ENCODE assay signal across 24 mouse cellular contexts in the genomic region with DNA sequence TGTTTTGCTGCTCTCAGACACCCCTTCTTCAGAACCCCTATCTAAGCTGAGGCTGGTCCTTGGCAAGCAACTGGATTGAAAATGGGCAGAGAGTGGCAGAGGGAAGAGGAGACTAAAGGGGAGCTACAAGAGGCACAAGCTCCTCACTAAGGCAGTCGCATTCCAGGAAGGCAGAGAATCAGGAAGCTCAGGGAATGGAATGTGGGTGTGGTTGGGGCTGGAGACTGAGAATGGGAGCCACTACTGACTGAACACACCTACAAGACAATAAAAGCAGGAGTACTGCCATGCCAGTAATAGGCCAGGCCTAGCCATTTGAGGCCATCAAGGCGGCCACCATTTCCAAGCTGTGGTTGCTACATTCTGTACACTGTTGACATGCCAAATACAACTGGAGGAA. TPM values are rescaled to one million over a fixed set of nuclear protein-coding genes. Genes with fewer than 3 reads are reported as not detected.
"Had no signal": no experiment of that assay in that cellular context is flagged by ENCODE, and none has a peak within 500 bp of the region (broad histone marks: within the 10 kb centered on the region; RNA-seq: fewer than 3 reads in every experiment).

No protein-coding gene starts in this region.

- H3K27ac ChIP-seq: midbrain, embryonic 10.5 days; midbrain, embryonic 12.5 days; neural tube, embryonic 13.5 days; neural tube, embryonic 15.5 days had no signal

- H3K27me3 ChIP-seq: midbrain, embryonic 12.5 days; neural tube, embryonic 13.5 days; neural tube, embryonic 15.5 days had no signal

- DNase-seq: lung, adult 18-20 months; lung, embryonic 14.5 days; lung, postnatal 10 days; lung, postnatal 4 days; midbrain, embryonic 14.5 days; retina, postnatal 1 day; right cerebral cortex, adult 18-20 months; right cerebral cortex, postnatal 14 days; right cerebral cortex, postnatal 4 days; spleen, adult 18-20 months; thymus, adult 18-20 months; thymus, postnatal 14 days; thymus, postnatal 36 days had no signal

- H3K9ac ChIP-seq: lung, embryonic 14.5 days; midbrain, embryonic 12.5 days; neural tube, embryonic 13.5 days; neural tube, embryonic 15.5 days had no signal

- H3K4me3 ChIP-seq: midbrain, embryonic 10.5 days; midbrain, embryonic 12.5 days; myocyte; neural tube, embryonic 13.5 days; neural tube, embryonic 15.5 days had no signal

- H3K4me1 ChIP-seq: midbrain, embryonic 10.5 days; midbrain, embryonic 12.5 days; neural tube, embryonic 13.5 days; neural tube, embryonic 15.5 days had no signal

- H3K9me3 ChIP-seq: midbrain, embryonic 10.5 days; midbrain, embryonic 12.5 days; neural tube, embryonic 13.5 days; neural tube, embryonic 15.5 days had no signal

- H3K36me3 ChIP-seq: midbrain, embryonic 10.5 days; midbrain, embryonic 12.5 days; neural tube, embryonic 13.5 days; neural tube, embryonic 15.5 days had no signal

RNA-seq across cellular contexts. Expression of gene Lrrc72, which starts 21.8 kb away (rescaled TPM):
- polyA plus RNA-seq: lung, embryonic 14.5 days; lung, embryonic 16.5 days; midbrain, embryonic 10.5 days; midbrain, embryonic 12.5 days; midbrain, embryonic 14.5 days; neural tube, embryonic 11.5 days; neural tube, embryonic 13.5 days; neural tube, embryonic 15.5 days; small intestine, adult 2 months; stomach, embryonic 14.5 days; stomach, embryonic 16.5 days; thymus, postnatal 0 days had no signal
